Mouse (Mus musculus) liver, postnatal 0 days (tissue): ENCODE measurements at regions not wholly inside any gene's neighbourhood (a gene's known extent, or its start where the extent isn't known, plus 50 kb on each side); places are given as distances from the start of the nearest gene placed in this dataset.

Experiments
- ATAC-seq: fragments of 200-750 bp; cut with Nextera tagmentation; 2 replicates; pipeline ENCODE4 v1.8.0; 2017; ENCODE audit warnings: mild to moderate bottlenecking, moderate library complexity
- DNase-seq: peaks from one replicate; pipeline ENCODE4 v3.0.0-alpha.2; 2016
- H3K27ac ChIP-seq: fragments of 300-500 bp; sonication (generic); 2 replicates; pipeline ENCODE4 v1.5.1; 2014; ENCODE audit warnings: antibody characterized with exemption, moderate library complexity, mild to moderate bottlenecking, low read depth
- H3K27me3 ChIP-seq: fragments of 300-500 bp; sonication (generic); 2 replicates; pipeline ENCODE4 v1.6.1; 2014; ENCODE audit warnings: low read length, control low read depth, mixed read lengths; ENCODE audit not compliant: insufficient read depth
- H3K36me3 ChIP-seq: fragments of 300-500 bp; sonication (generic); replicated peaks from 2 replicates; pipeline ENCODE4 v1.6.1; 2014; ENCODE audit warnings: mild to moderate bottlenecking, control low read depth, low read length, moderate library complexity, mixed read lengths; ENCODE audit not compliant: insufficient read depth
- H3K4me1 ChIP-seq: fragments of 300-500 bp; sonication (generic); 2 replicates; pipeline ENCODE4 v1.6.1; 2014; ENCODE audit warnings: antibody characterized with exemption, mild to moderate bottlenecking, control low read depth; ENCODE audit not compliant: insufficient read depth
- H3K4me2 ChIP-seq: fragments of 300-500 bp; sonication (generic); 2 replicates; pipeline ENCODE4 v1.6.1; 2014; ENCODE audit warnings: low read depth, mild to moderate bottlenecking, low read length, moderate library complexity, mixed read lengths
- H3K4me3 ChIP-seq: fragments of 300-500 bp; sonication (generic); 2 replicates; pipeline ENCODE4 v1.5.1; 2014; ENCODE audit warnings: low read depth, low read length
- H3K9ac ChIP-seq: fragments of 300-500 bp; sonication (generic); replicated peaks from 2 replicates; pipeline ENCODE4 v1.6.1; 2014; ENCODE audit warnings: mild to moderate bottlenecking, moderate library complexity
- H3K9me3 ChIP-seq: fragments of 300-500 bp; sonication (generic); 2 replicates; pipeline ENCODE4 v1.6.1; 2016; ENCODE audit warnings: mild to moderate bottlenecking, control low read depth, low read length, mixed read lengths
- CTCF ChIP-seq: sonication (generic); IDR thresholded peaks from 2 replicates; pipeline ENCODE4 v1.5.1; 2016; ENCODE audit warnings: antibody characterized with exemption, low read depth
- EP300 ChIP-seq: IDR thresholded peaks from 2 replicates; pipeline ENCODE4 v1.6.1; 2016; ENCODE audit warnings: antibody characterized with exemption, low read depth, mild to moderate bottlenecking
- WGBS: fragments of 180-500 bp; shearing (Covaris S2); extraction: QIAGEN DNeasy Blood & Tissue Kit; methylation state at CpG from one replicate; pipeline ENCODE4 v1.1.7; 2014; ENCODE audit not compliant: insufficient replicate concordance; 5-methylcytosine and 5-hydroxymethylcytosine counted together

GRCm38 (mm10) chr9:69672657-69673462, 87.9 kb downstream of the Foxb1 start:
- Histone ChIP-seq H3K27me3 (peaks cover 38% of the 10 kb centered on the region), H3K4me3 (no peak overlapping the region), H3K9ac (no peak overlapping the region), H3K9me3 (no peaks in the 10 kb centered on the region), H3K27ac (no peak overlapping the region), H3K4me2 (no peak overlapping the region), H3K36me3 (no peaks in the 10 kb centered on the region), H3K4me1 (no peaks in the 10 kb centered on the region)
- ATAC-seq (no peak), DNase-seq (no peak)
- 49% methylated on average over 13 of the region's 13 CpGs for WGBS
- no peak for TF ChIP-seq CTCF
- no peak for TF ChIP-seq EP300

GRCm38 (mm10) chr9:69671199-69671598, 89.5 kb downstream of the Foxb1 start:
- TF ChIP-seq CTCF (no peak), EP300 (no peak)
- ATAC-seq: no peak
- peaks cover 44% of the 10 kb centered on the region for H3K27me3 ChIP-seq
- WGBS: 5% methylated on average over 18 of the region's 18 CpGs
- no peak overlapping the region for H3K9ac ChIP-seq
- no peak overlapping the region for H3K4me3 ChIP-seq
- no peak overlapping the region for H3K27ac ChIP-seq
- DNase-seq: no peak
- no peaks in the 10 kb centered on the region for H3K9me3 ChIP-seq
- H3K4me2 ChIP-seq: peak overlapping the region; percentile 39; the same call in 1 of the 2 replicates
- H3K36me3 ChIP-seq: no peaks in the 10 kb centered on the region
- 0 out of 2 replicates have a peak, but pooled peaks cover 3% of the 10 kb centered on the region for H3K4me1 ChIP-seq

DNA sequence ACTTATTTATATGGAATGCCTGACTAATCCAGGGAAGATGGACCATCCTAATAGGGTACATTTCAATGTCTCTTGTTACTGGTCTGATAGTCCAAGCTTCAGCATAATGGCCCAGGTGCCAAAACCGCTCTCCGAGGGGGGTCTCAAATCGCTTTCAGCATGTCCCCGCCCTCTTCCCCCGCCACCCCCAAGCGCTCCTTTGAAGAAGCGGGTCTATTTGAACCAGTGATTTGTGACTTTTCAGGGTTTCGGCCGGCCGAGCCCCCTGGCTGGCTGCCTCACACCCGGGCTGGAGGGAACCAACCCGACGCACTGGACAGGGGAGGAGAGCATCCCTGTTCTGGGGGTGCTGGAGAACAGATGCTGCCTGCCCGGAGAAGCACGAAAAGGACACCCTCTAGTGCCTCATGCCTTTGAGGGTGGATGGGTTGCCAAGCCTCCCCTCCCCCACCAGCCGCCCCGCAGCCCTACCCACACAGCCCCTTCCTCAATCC, 90.1 kb downstream of the Foxb1 start:
- Histone ChIP-seq H3K4me1 (0 out of 2 replicates have a peak, but pooled peaks cover 3% of the 10 kb centered on the region), H3K4me3 (no peak overlapping the region), H3K27ac (no peak overlapping the region), H3K36me3 (no peaks in the 10 kb centered on the region), H3K9me3 (no peaks in the 10 kb centered on the region), H3K4me2 (no peak overlapping the region), H3K27me3 (peaks cover 44% of the 10 kb centered on the region), H3K9ac (no peak overlapping the region)
- TF ChIP-seq CTCF (no peak), EP300 (no peak)
- no peak for DNase-seq
- WGBS: 2% methylated on average over 16 of the region's 17 CpGs
- ATAC-seq: no peak

GRCm38 (mm10) chr9:69669611-69670550, 90.9 kb downstream of the Foxb1 start:
- 4% methylated on average over 25 of the region's 25 CpGs for WGBS
- TF ChIP-seq CTCF (no peak), EP300 (no peak)
- no peak for ATAC-seq
- H3K36me3 ChIP-seq: no peaks in the 10 kb centered on the region
- H3K4me1 ChIP-seq: 0 out of 2 replicates have a peak, but pooled peaks cover 3% of the 10 kb centered on the region
- no peak overlapping the region for H3K4me2 ChIP-seq
- DNase-seq: no peak
- peaks cover 44% of the 10 kb centered on the region for H3K27me3 ChIP-seq
- H3K4me3 ChIP-seq: no peak overlapping the region
- H3K9ac ChIP-seq: no peak overlapping the region
- no peak overlapping the region for H3K27ac ChIP-seq
- no peaks in the 10 kb centered on the region for H3K9me3 ChIP-seq

DNA sequence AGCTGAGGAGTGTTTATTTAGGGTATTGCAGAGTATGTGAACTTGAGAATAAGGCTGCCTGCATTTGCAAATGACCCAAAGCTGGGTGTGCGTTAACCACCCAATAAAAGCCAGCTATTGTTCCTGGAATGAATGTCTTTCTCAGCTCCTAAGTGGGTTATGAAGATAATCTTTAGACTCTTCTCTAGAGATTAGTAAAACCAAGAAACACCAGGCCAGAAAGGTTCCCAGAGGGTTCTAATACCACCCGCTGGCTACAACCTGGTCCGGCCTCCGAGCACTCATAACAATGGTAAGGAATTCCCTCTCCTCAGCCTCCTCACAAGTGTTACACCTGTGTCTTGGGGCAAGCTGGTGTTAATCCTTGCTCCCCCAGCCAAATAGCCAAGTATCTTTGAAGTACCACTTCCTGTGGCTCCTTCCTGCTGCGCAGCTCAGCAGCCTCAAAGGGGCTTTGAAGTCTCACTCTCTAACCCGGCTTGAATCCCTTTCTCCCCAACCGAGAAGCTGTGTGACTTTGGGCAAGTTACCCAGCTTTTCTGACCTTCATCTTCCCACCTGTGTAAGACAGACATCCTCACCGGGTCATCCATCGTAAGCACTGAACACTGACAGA, 92.2 kb downstream of the Foxb1 start:
- 0 out of 2 replicates have a peak, but pooled peaks cover 3% of the 10 kb centered on the region for H3K4me1 ChIP-seq
- no peak overlapping the region for H3K4me3 ChIP-seq
- DNase-seq (no peak), ATAC-seq (no peak)
- no peak overlapping the region for H3K4me2 ChIP-seq
- H3K36me3 ChIP-seq: no peaks in the 10 kb centered on the region
- H3K9ac ChIP-seq: no peak overlapping the region
- TF ChIP-seq CTCF: no peak
- TF ChIP-seq EP300: no peak
- H3K9me3 ChIP-seq: no peaks in the 10 kb centered on the region
- H3K27ac ChIP-seq: no peak overlapping the region
- peaks cover 44% of the 10 kb centered on the region for H3K27me3 ChIP-seq
- 11% methylated on average over 9 of the region's 9 CpGs for WGBS
